9 mouse cellular contexts compared by ENCODE assay signal in genomic region chr13:49400139-49400538, GRCm38 (mm10). TPM values are rescaled to one million over a fixed set of nuclear protein-coding genes. Genes with fewer than 3 reads are reported as not detected.
DNase-seq lines count a peak whose midpoint lies in the region; ATAC-seq and TF ChIP-seq lines count a peak whose summit lies in the region.
"Had no signal": no experiment of that assay in that cellular context is flagged by ENCODE, and none has a peak within 500 bp of the region (broad histone marks: within the 10 kb centered on the region; RNA-seq: fewer than 3 reads in every experiment).

No protein-coding gene starts in this region.

- H3K36me3 ChIP-seq in forebrain, embryonic 13.5 days (ENCODE audit: poor library complexity, severe bottlenecking), result no peaks in the 10 kb centered on the region
- H3K36me3 ChIP-seq in forebrain, embryonic 12.5 days (replicated peaks), result no peaks in the 10 kb centered on the region
- H3K36me3 ChIP-seq in embryonic facial prominence, embryonic 11.5 days (replicated peaks; ENCODE audit: control insufficient read depth, insufficient read depth, low read depth, low read length), result no peaks in the 10 kb centered on the region
- no peaks in the 10 kb centered on the region for H3K36me3 ChIP-seq in hindbrain, postnatal 0 days (ENCODE audit: insufficient read depth, low read length)
- H3K36me3 ChIP-seq: heart, embryonic 13.5 days had no signal

- TF ChIP-seq CTCF in hindbrain, postnatal 0 days (IDR thresholded peaks at IDR 0.05; ENCODE audit: low read depth), result peak; percentile 81

- H3K9me3 ChIP-seq in forebrain, embryonic 13.5 days (replicated peaks), result no peaks in the 10 kb centered on the region
- no peaks in the 10 kb centered on the region for H3K9me3 ChIP-seq in forebrain, embryonic 12.5 days
- H3K9me3 ChIP-seq in embryonic facial prominence, embryonic 11.5 days (replicated peaks; ENCODE audit: control insufficient read depth, low read length), result no peaks in the 10 kb centered on the region
- H3K9me3 ChIP-seq in hindbrain, postnatal 0 days (ENCODE audit: low read length), result no peaks in the 10 kb centered on the region
- H3K9me3 ChIP-seq: heart, embryonic 13.5 days had no signal

- H3K9ac ChIP-seq in forebrain, embryonic 13.5 days, result no peak overlapping the region
- H3K9ac ChIP-seq in forebrain, embryonic 12.5 days, result no peak overlapping the region
- H3K9ac ChIP-seq in embryonic facial prominence, embryonic 11.5 days (replicated peaks; ENCODE audit: low read length), result no peak overlapping the region
- no peak overlapping the region for H3K9ac ChIP-seq in hindbrain, postnatal 0 days (replicated peaks; ENCODE audit: low read length)
- H3K9ac ChIP-seq: heart, embryonic 13.5 days had no signal

- H3K4me2 ChIP-seq in forebrain, embryonic 13.5 days, result no peak overlapping the region
- no peak overlapping the region for H3K4me2 ChIP-seq in forebrain, embryonic 12.5 days
- no peak overlapping the region for H3K4me2 ChIP-seq in embryonic facial prominence, embryonic 11.5 days (ENCODE audit: low read depth, low read length)
- no peak overlapping the region for H3K4me2 ChIP-seq in hindbrain, postnatal 0 days (ENCODE audit: low read depth, low read length)
- H3K4me2 ChIP-seq: heart, embryonic 13.5 days had no signal

- no peaks in the 10 kb centered on the region for H3K27me3 ChIP-seq in forebrain, embryonic 13.5 days
- H3K27me3 ChIP-seq in forebrain, embryonic 12.5 days, result no peaks in the 10 kb centered on the region
- no peaks in the 10 kb centered on the region for H3K27me3 ChIP-seq in embryonic facial prominence, embryonic 11.5 days (ENCODE audit: control insufficient read depth, insufficient read depth, low read length)
- no peaks in the 10 kb centered on the region for H3K27me3 ChIP-seq in hindbrain, postnatal 0 days (ENCODE audit: insufficient read depth, low read length)
- H3K27me3 ChIP-seq: heart, embryonic 13.5 days had no signal

- peak; percentile 83 for DNase-seq in 416B (ENCODE audit: low read depth)
- peak; percentile 70 for DNase-seq in embryonic facial prominence, embryonic 11.5 days (ENCODE audit: low spot score)
- peak; percentile 86 for DNase-seq in hindbrain, postnatal 0 days (ENCODE audit: low spot score)
- peak; percentile 40 to 50 for DNase-seq in lung, postnatal 4 days
- no peak for DNase-seq in urinary bladder, adult 18-20 months (ENCODE audit: low spot score in 2 of 2)
- DNase-seq in cerebellum, adult 18-20 months, result no peak

- ATAC-seq in forebrain, embryonic 13.5 days, result peak; percentile 48; the same call in 1 of the 2 replicates
- ATAC-seq in forebrain, embryonic 12.5 days (ENCODE audit: low FRiP score), result no peak
- no peak; the same call in 1 of the 2 replicates for ATAC-seq in embryonic facial prominence, embryonic 11.5 days (replicated peaks; ENCODE audit: insufficient number of reproducible peaks, low FRiP score, low TSS enrichment, low read depth)
- ATAC-seq in hindbrain, postnatal 0 days, result peak; percentile 89

- 78% methylated on average over 6 of the region's 6 CpGs for WGBS in forebrain, embryonic 13.5 days
- 66% methylated on average over 6 of the region's 6 CpGs for WGBS in forebrain, embryonic 12.5 days
- WGBS in embryonic facial prominence, embryonic 11.5 days, result 54% methylated on average over 6 of the region's 6 CpGs
- 44% methylated on average over 6 of the region's 6 CpGs for WGBS in hindbrain, postnatal 0 days

- no peak overlapping the region for H3K27ac ChIP-seq in forebrain, embryonic 13.5 days
- no peak overlapping the region for H3K27ac ChIP-seq in forebrain, embryonic 12.5 days
- H3K27ac ChIP-seq in embryonic facial prominence, embryonic 11.5 days (replicated peaks; ENCODE audit: low read depth, low read length), result no peak overlapping the region
- H3K27ac ChIP-seq in hindbrain, postnatal 0 days, result no peak overlapping the region
- H3K27ac ChIP-seq: heart, embryonic 13.5 days had no signal

- no peak overlapping the region for H3K4me3 ChIP-seq in forebrain, embryonic 13.5 days
- H3K4me3 ChIP-seq in forebrain, embryonic 12.5 days (replicated peaks), result no peak overlapping the region
- H3K4me3 ChIP-seq in embryonic facial prominence, embryonic 11.5 days (ENCODE audit: low read depth, low read length), result no peak overlapping the region
- no peak overlapping the region for H3K4me3 ChIP-seq in hindbrain, postnatal 0 days (ENCODE audit: low read length)
- H3K4me3 ChIP-seq: heart, embryonic 13.5 days had no signal

- no peaks in the 10 kb centered on the region for H3K4me1 ChIP-seq in forebrain, embryonic 13.5 days
- no peaks in the 10 kb centered on the region for H3K4me1 ChIP-seq in forebrain, embryonic 12.5 days
- H3K4me1 ChIP-seq in embryonic facial prominence, embryonic 11.5 days (ENCODE audit: control insufficient read depth, insufficient read depth, low read length), result no peaks in the 10 kb centered on the region
- H3K4me1 ChIP-seq in hindbrain, postnatal 0 days (ENCODE audit: insufficient read depth, low read length), result no peaks in the 10 kb centered on the region

RNA-seq across cellular contexts. Expression of gene Ippk, which starts 20.9 kb away (rescaled TPM):
- 14.1 and 16.1 TPM in 2 replicates for polyA plus RNA-seq in forebrain, embryonic 13.5 days (2015; fragmentation: Nextera tagmentation; extraction: Ambion mirVana)
- polyA plus RNA-seq in forebrain, embryonic 12.5 days (2016; fragmentation: Nextera tagmentation; extraction: Ambion mirVana), result 15.2 and 15.6 TPM in 2 replicates
- polyA plus RNA-seq in embryonic facial prominence, embryonic 11.5 days (2014; fragmentation: Nextera tagmentation; extraction: Ambion mirVana), result 13.5 and 14.9 TPM in 2 replicates
- 9.2 and 11.9 TPM in 2 replicates for total RNA-seq in hindbrain, postnatal 0 days (2014; rRNA removed)
- 10.2 and 10.8 TPM in 2 replicates for polyA plus RNA-seq in hindbrain, postnatal 0 days (2015; fragmentation: Nextera tagmentation; extraction: Ambion mirVana)

RNA-seq across cellular contexts. Expression of gene Bicd2, which starts 58.8 kb away (rescaled TPM):
- 24.8 and 26.7 TPM in 2 replicates for polyA plus RNA-seq in forebrain, embryonic 13.5 days (2015; fragmentation: Nextera tagmentation; extraction: Ambion mirVana)
- 38.9 and 39.1 TPM in 2 replicates for polyA plus RNA-seq in forebrain, embryonic 12.5 days (2016; fragmentation: Nextera tagmentation; extraction: Ambion mirVana)
- polyA plus RNA-seq in embryonic facial prominence, embryonic 11.5 days (2014; fragmentation: Nextera tagmentation; extraction: Ambion mirVana), result 22.9 and 26.0 TPM in 2 replicates
- 48.2 and 51.2 TPM in 2 replicates for total RNA-seq in hindbrain, postnatal 0 days (2014; rRNA removed)
- polyA plus RNA-seq in hindbrain, postnatal 0 days (2015; fragmentation: Nextera tagmentation; extraction: Ambion mirVana), result 23.3 and 25.1 TPM in 2 replicates

Comparison
In these comparisons a context has a peak if more than half of its experiments do, and no peak if none do; other contexts are left out.
1. ATAC-seq: peak in forebrain, embryonic 13.5 days (single experiment) and hindbrain, postnatal 0 days (single experiment); none in forebrain, embryonic 12.5 days (single experiment) and embryonic facial prominence, embryonic 11.5 days (single experiment).
2. DNase-seq: peak in 416B (single experiment), embryonic facial prominence, embryonic 11.5 days (single experiment), hindbrain, postnatal 0 days (single experiment) and lung, postnatal 4 days (2 of 2); none in urinary bladder, adult 18-20 months (0 of 2) and cerebellum, adult 18-20 months (0 of 2).